ENCODE assay signal across 8 mouse cellular contexts in the genomic region with DNA sequence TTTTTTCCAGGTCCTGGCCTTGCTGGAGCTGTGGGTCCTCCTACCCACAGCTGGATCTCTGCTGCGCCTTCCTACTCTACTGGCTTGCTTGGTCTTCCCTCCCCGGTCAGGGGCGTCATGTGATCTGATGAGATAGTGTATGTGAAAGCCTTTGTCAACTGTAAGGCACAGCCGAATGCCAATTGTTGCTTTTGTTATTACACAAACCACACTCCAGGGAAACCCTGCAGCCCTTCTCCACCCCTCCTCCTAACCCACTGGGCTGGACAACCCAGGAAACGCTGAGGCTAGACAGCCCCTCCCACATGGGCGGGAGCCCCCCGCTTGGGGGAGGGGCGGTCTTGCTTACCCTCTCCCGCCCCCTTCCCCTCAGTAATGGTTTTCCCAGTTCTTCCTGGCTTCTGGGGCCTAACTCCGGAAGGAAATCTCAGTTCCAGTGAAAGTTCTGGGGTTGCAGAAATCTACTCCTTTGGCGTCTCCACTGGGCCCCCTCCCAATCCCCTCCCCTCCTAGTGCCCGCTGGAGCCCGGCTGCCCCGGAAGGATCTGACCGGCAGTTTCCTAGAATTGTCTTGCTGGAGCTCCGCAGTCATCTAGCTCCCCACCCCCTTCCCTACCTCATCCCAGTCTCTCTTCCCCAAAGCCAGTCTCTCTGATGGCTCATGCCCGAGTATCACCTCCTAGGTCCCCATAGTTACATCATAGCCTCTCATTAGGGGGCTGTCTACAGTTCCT. TPM values are rescaled to one million over a fixed set of nuclear protein-coding genes. Genes with fewer than 3 reads are reported as not detected.
DNase-seq lines count a peak whose midpoint lies in the region; ATAC-seq lines count a peak whose summit lies in the region.

No protein-coding gene starts in this region.

- H3K27me3 ChIP-seq in erythroblast, embryonic 14.5 days (ENCODE audit: control insufficient read depth), result peaks cover 5% of the 10 kb centered on the region
- H3K27me3 ChIP-seq in embryonic facial prominence, embryonic 14.5 days (replicated peaks; ENCODE audit: control insufficient read depth, insufficient read depth, low read length), result no peaks in the 10 kb centered on the region
- H3K27me3 ChIP-seq in heart, embryonic 10.5 days (ENCODE audit: insufficient read depth, poor library complexity, severe bottlenecking), result no peaks in the 10 kb centered on the region
- H3K27me3 ChIP-seq in limb, embryonic 13.5 days, result 0 out of 2 replicates have a peak, but pooled peaks cover 2% of the 10 kb centered on the region
- H3K27me3 ChIP-seq in midbrain, embryonic 14.5 days (ENCODE audit: control insufficient read depth, insufficient read depth, low read length), result no peaks in the 10 kb centered on the region
- H3K27me3 ChIP-seq in stomach, embryonic 16.5 days (ENCODE audit: control insufficient read depth, insufficient read depth, low read length), result no peaks in the 10 kb centered on the region

- H3K36me3 ChIP-seq in erythroblast, embryonic 14.5 days (ENCODE audit: control insufficient read depth), result no peaks in the 10 kb centered on the region
- no peaks in the 10 kb centered on the region for H3K36me3 ChIP-seq in embryonic facial prominence, embryonic 14.5 days (ENCODE audit: control insufficient read depth, insufficient read depth, low read length)
- H3K36me3 ChIP-seq in heart, embryonic 10.5 days, result no peaks in the 10 kb centered on the region
- no peaks in the 10 kb centered on the region for H3K36me3 ChIP-seq in limb, embryonic 13.5 days
- no peaks in the 10 kb centered on the region for H3K36me3 ChIP-seq in midbrain, embryonic 14.5 days (ENCODE audit: control insufficient read depth, insufficient read depth, low read length)
- H3K36me3 ChIP-seq in stomach, embryonic 16.5 days (ENCODE audit: control insufficient read depth, insufficient read depth, low read length), result no peaks in the 10 kb centered on the region

- H3K9ac ChIP-seq in embryonic facial prominence, embryonic 14.5 days (ENCODE audit: low read depth, low read length), result peak overlapping the region; percentile 62
- peak overlapping the region; percentile 39 for H3K9ac ChIP-seq in limb, embryonic 13.5 days
- H3K9ac ChIP-seq in midbrain, embryonic 14.5 days (replicated peaks; ENCODE audit: low read length), result peak overlapping the region; percentile 42
- H3K9ac ChIP-seq in stomach, embryonic 16.5 days (ENCODE audit: low read length), result peak overlapping the region; percentile 66

- peak; percentile 97 for DNase-seq in embryonic facial prominence, embryonic 14.5 days (ENCODE audit: low spot score)
- peak; percentile 94 for DNase-seq in heart, embryonic 10.5 days (ENCODE audit: low spot score)
- peak; percentile 92 for DNase-seq in kidney, adult 9 months
- peak; percentile 89 for DNase-seq in midbrain, embryonic 14.5 days

- H3K4me2 ChIP-seq in embryonic facial prominence, embryonic 14.5 days (ENCODE audit: low read depth, low read length), result peak overlapping the region; percentile 57
- H3K4me2 ChIP-seq in limb, embryonic 13.5 days (replicated peaks), result peak overlapping the region; percentile 60
- peak overlapping the region; percentile 59 for H3K4me2 ChIP-seq in midbrain, embryonic 14.5 days (ENCODE audit: low read length)
- H3K4me2 ChIP-seq in stomach, embryonic 16.5 days (ENCODE audit: low read depth, low read length), result peak overlapping the region; percentile 52

- WGBS in embryonic facial prominence, embryonic 14.5 days, result 1% methylated on average over 16 of the region's 17 CpGs
- under 1% methylated on average over 17 of the region's 17 CpGs for WGBS in heart, embryonic 10.5 days
- 1% methylated on average over 17 of the region's 17 CpGs for WGBS in limb, embryonic 13.5 days
- 1% methylated on average over 17 of the region's 17 CpGs for WGBS in midbrain, embryonic 14.5 days
- WGBS in stomach, embryonic 16.5 days, result under 1% methylated on average over 17 of the region's 17 CpGs

- peaks cover 21% of the 10 kb centered on the region for H3K4me1 ChIP-seq in erythroblast, embryonic 14.5 days (ENCODE audit: control insufficient read depth)
- H3K4me1 ChIP-seq in embryonic facial prominence, embryonic 14.5 days (ENCODE audit: control insufficient read depth, insufficient read depth, low read length), result peaks cover 9% of the 10 kb centered on the region; the same call in 1 of the 2 replicates
- H3K4me1 ChIP-seq in heart, embryonic 10.5 days, result peaks cover 33% of the 10 kb centered on the region
- H3K4me1 ChIP-seq in limb, embryonic 13.5 days, result peaks cover 20% of the 10 kb centered on the region
- H3K4me1 ChIP-seq in midbrain, embryonic 14.5 days (ENCODE audit: control insufficient read depth, insufficient read depth, low read length), result peaks cover 19% of the 10 kb centered on the region
- H3K4me1 ChIP-seq in stomach, embryonic 16.5 days (ENCODE audit: control insufficient read depth, insufficient read depth, low read length), result peaks cover 12% of the 10 kb centered on the region

- H3K27ac ChIP-seq in embryonic facial prominence, embryonic 14.5 days (replicated peaks; ENCODE audit: low read depth, low read length), result peak overlapping the region; percentile 90
- H3K27ac ChIP-seq in heart, embryonic 10.5 days, result peak overlapping the region; percentile 93
- peak overlapping the region; percentile 92 for H3K27ac ChIP-seq in limb, embryonic 13.5 days
- peak overlapping the region; percentile 79 for H3K27ac ChIP-seq in midbrain, embryonic 14.5 days (replicated peaks; ENCODE audit: low read depth, low read length)
- H3K27ac ChIP-seq in stomach, embryonic 16.5 days (ENCODE audit: low read length), result peak overlapping the region; percentile 92

- H3K4me3 ChIP-seq in erythroblast, embryonic 14.5 days (replicated peaks), result peak overlapping the region; percentile 22
- H3K4me3 ChIP-seq in embryonic facial prominence, embryonic 14.5 days (ENCODE audit: low read depth, low read length), result peak overlapping the region; percentile 35
- peak overlapping the region; percentile 54 for H3K4me3 ChIP-seq in heart, embryonic 10.5 days
- peak overlapping the region; percentile 36 for H3K4me3 ChIP-seq in limb, embryonic 13.5 days
- peak overlapping the region; percentile 27 for H3K4me3 ChIP-seq in midbrain, embryonic 14.5 days (replicated peaks; ENCODE audit: low read depth, low read length)
- peak overlapping the region; percentile 38 for H3K4me3 ChIP-seq in stomach, embryonic 16.5 days (replicated peaks; ENCODE audit: low read length)

- no peaks in the 10 kb centered on the region for H3K9me3 ChIP-seq in erythroblast, embryonic 14.5 days (ENCODE audit: control insufficient read depth, low read length)
- H3K9me3 ChIP-seq in embryonic facial prominence, embryonic 14.5 days (ENCODE audit: control insufficient read depth, low read length), result no peaks in the 10 kb centered on the region
- H3K9me3 ChIP-seq in heart, embryonic 10.5 days, result no peaks in the 10 kb centered on the region
- H3K9me3 ChIP-seq in limb, embryonic 13.5 days, result no peaks in the 10 kb centered on the region
- no peaks in the 10 kb centered on the region for H3K9me3 ChIP-seq in midbrain, embryonic 14.5 days (ENCODE audit: control insufficient read depth, low read length)
- H3K9me3 ChIP-seq in stomach, embryonic 16.5 days (replicated peaks; ENCODE audit: control insufficient read depth, low read length), result no peaks in the 10 kb centered on the region

- no peak for ATAC-seq in erythroblast, adult 5-6 weeks (replicated peaks; ENCODE audit: low FRiP score, poor library complexity, severe bottlenecking)
- ATAC-seq in embryonic facial prominence, embryonic 14.5 days (ENCODE audit: low read depth), result peak; percentile 95
- ATAC-seq in limb, embryonic 13.5 days (ENCODE audit: low FRiP score, low read depth), result peak; percentile 96
- peak; percentile 92 for ATAC-seq in midbrain, embryonic 14.5 days (ENCODE audit: low FRiP score, low TSS enrichment)
- peak; percentile 94 for ATAC-seq in stomach, embryonic 16.5 days (ENCODE audit: insufficient read depth, low FRiP score)

RNA-seq across cellular contexts. Expression of a gene that starts 13.1 kb away (rescaled TPM):
- polyA plus RNA-seq in erythroblast, embryonic 14.5 days (2012), result 1.7 and 2.2 TPM in 2 replicates
- 6.0 and 6.9 TPM in 2 replicates for total RNA-seq in erythroblast, adult 5-6 weeks (2015; ENCODE audit: low replicate concordance)
- 5.1 and 10.5 TPM in 2 replicates for total RNA-seq in erythroblast, adult 5-6 weeks (2017; ENCODE audit: low replicate concordance)
- 26.0 and 31.8 TPM in 2 replicates for polyA plus RNA-seq in embryonic facial prominence, embryonic 14.5 days (2014; fragmentation: Nextera tagmentation; extraction: Ambion mirVana)
- polyA plus RNA-seq in heart, embryonic 10.5 days (2016; fragmentation: Nextera tagmentation; extraction: Ambion mirVana), result 31.0 and 36.7 TPM in 2 replicates
- 28.5 and 29.4 TPM in 2 replicates for polyA plus RNA-seq in limb, embryonic 13.5 days (2015; fragmentation: Nextera tagmentation; extraction: Ambion mirVana)
- 32.3 and 35.0 TPM in 2 replicates for polyA plus RNA-seq in midbrain, embryonic 14.5 days (2014; fragmentation: Nextera tagmentation; extraction: Ambion mirVana)
- 22.4 and 23.0 TPM in 2 replicates for polyA plus RNA-seq in stomach, embryonic 16.5 days (2015; fragmentation: Nextera tagmentation; extraction: Ambion mirVana)

RNA-seq across cellular contexts. Expression of a gene that starts 19.1 kb away (rescaled TPM):
- polyA plus RNA-seq in erythroblast, embryonic 14.5 days (2012), result 0.04 and 0.05 TPM in 2 replicates
- not detected in 2 replicates for total RNA-seq in erythroblast, adult 5-6 weeks (2015; ENCODE audit: low replicate concordance)
- 0.84 TPM in 1 of 2 replicates, not detected in the other for total RNA-seq in erythroblast, adult 5-6 weeks (2017; ENCODE audit: low replicate concordance)
- 6.7 and 8.2 TPM in 2 replicates for polyA plus RNA-seq in embryonic facial prominence, embryonic 14.5 days (2014; fragmentation: Nextera tagmentation; extraction: Ambion mirVana)
- polyA plus RNA-seq in heart, embryonic 10.5 days (2016; fragmentation: Nextera tagmentation; extraction: Ambion mirVana), result 7.1 and 8.7 TPM in 2 replicates
- polyA plus RNA-seq in limb, embryonic 13.5 days (2015; fragmentation: Nextera tagmentation; extraction: Ambion mirVana), result 4.0 and 4.8 TPM in 2 replicates
- 0.65 and 2.3 TPM in 2 replicates for polyA plus RNA-seq in midbrain, embryonic 14.5 days (2014; fragmentation: Nextera tagmentation; extraction: Ambion mirVana)
- 5.9 and 6.4 TPM in 2 replicates for polyA plus RNA-seq in stomach, embryonic 16.5 days (2015; fragmentation: Nextera tagmentation; extraction: Ambion mirVana)

RNA-seq across cellular contexts. Expression of a gene that starts 29.4 kb away (rescaled TPM):
- 1.1 and 1.6 TPM in 2 replicates for polyA plus RNA-seq in erythroblast, embryonic 14.5 days (2012)
- 25.9 and 29.9 TPM in 2 replicates for total RNA-seq in erythroblast, adult 5-6 weeks (2015; ENCODE audit: low replicate concordance)
- 37.6 and 44.0 TPM in 2 replicates for total RNA-seq in erythroblast, adult 5-6 weeks (2017; ENCODE audit: low replicate concordance)
- 137 and 166 TPM in 2 replicates for polyA plus RNA-seq in embryonic facial prominence, embryonic 14.5 days (2014; fragmentation: Nextera tagmentation; extraction: Ambion mirVana)
- polyA plus RNA-seq in heart, embryonic 10.5 days (2016; fragmentation: Nextera tagmentation; extraction: Ambion mirVana), result 149 and 215 TPM in 2 replicates
- 277 and 284 TPM in 2 replicates for polyA plus RNA-seq in limb, embryonic 13.5 days (2015; fragmentation: Nextera tagmentation; extraction: Ambion mirVana)
- polyA plus RNA-seq in midbrain, embryonic 14.5 days (2014; fragmentation: Nextera tagmentation; extraction: Ambion mirVana), result 271 and 282 TPM in 2 replicates
- polyA plus RNA-seq in stomach, embryonic 16.5 days (2015; fragmentation: Nextera tagmentation; extraction: Ambion mirVana), result 137 and 147 TPM in 2 replicates

RNA-seq across cellular contexts. Expression of a gene that starts 44.3 kb away (rescaled TPM):
- polyA plus RNA-seq in erythroblast, embryonic 14.5 days (2012), result 0.11 and 0.14 TPM in 2 replicates
- total RNA-seq in erythroblast, adult 5-6 weeks (2015; ENCODE audit: low replicate concordance), result 6.3 and 11.5 TPM in 2 replicates
- total RNA-seq in erythroblast, adult 5-6 weeks (2017; ENCODE audit: low replicate concordance), result 10.7 and 13.4 TPM in 2 replicates
- polyA plus RNA-seq in embryonic facial prominence, embryonic 14.5 days (2014; fragmentation: Nextera tagmentation; extraction: Ambion mirVana), result 79.6 and 89.9 TPM in 2 replicates
- 71.7 and 74.4 TPM in 2 replicates for polyA plus RNA-seq in heart, embryonic 10.5 days (2016; fragmentation: Nextera tagmentation; extraction: Ambion mirVana)
- 83.1 and 85.4 TPM in 2 replicates for polyA plus RNA-seq in limb, embryonic 13.5 days (2015; fragmentation: Nextera tagmentation; extraction: Ambion mirVana)
- polyA plus RNA-seq in midbrain, embryonic 14.5 days (2014; fragmentation: Nextera tagmentation; extraction: Ambion mirVana), result 89.7 and 92.8 TPM in 2 replicates
- 77.5 and 79.1 TPM in 2 replicates for polyA plus RNA-seq in stomach, embryonic 16.5 days (2015; fragmentation: Nextera tagmentation; extraction: Ambion mirVana)

RNA-seq across cellular contexts. Expression of a gene that starts 56.8 kb away (rescaled TPM):
- polyA plus RNA-seq in erythroblast, embryonic 14.5 days (2012), result 0.08 and 0.18 TPM in 2 replicates
- total RNA-seq in erythroblast, adult 5-6 weeks (2015; ENCODE audit: low replicate concordance), result not detected in 2 replicates
- 0.68 TPM in 1 of 2 replicates, not detected in the other for total RNA-seq in erythroblast, adult 5-6 weeks (2017; ENCODE audit: low replicate concordance)
- polyA plus RNA-seq in embryonic facial prominence, embryonic 14.5 days (2014; fragmentation: Nextera tagmentation; extraction: Ambion mirVana), result 24.3 and 26.2 TPM in 2 replicates
- 12.6 and 19.9 TPM in 2 replicates for polyA plus RNA-seq in heart, embryonic 10.5 days (2016; fragmentation: Nextera tagmentation; extraction: Ambion mirVana)
- polyA plus RNA-seq in limb, embryonic 13.5 days (2015; fragmentation: Nextera tagmentation; extraction: Ambion mirVana), result 38.7 and 38.8 TPM in 2 replicates
- polyA plus RNA-seq in midbrain, embryonic 14.5 days (2014; fragmentation: Nextera tagmentation; extraction: Ambion mirVana), result 23.6 and 25.0 TPM in 2 replicates
- 10.1 TPM in 2 replicates for polyA plus RNA-seq in stomach, embryonic 16.5 days (2015; fragmentation: Nextera tagmentation; extraction: Ambion mirVana)

Comparison
In these comparisons a context has a peak if more than half of its experiments do, and no peak if none do; other contexts are left out.
1. RNA of a gene that starts 29.4 kb away (polyA plus RNA-seq): 277 to 284 TPM in limb, embryonic 13.5 days, 271 to 282 TPM in midbrain, embryonic 14.5 days, 149 to 215 TPM in heart, embryonic 10.5 days, 137 to 147 TPM in stomach, embryonic 16.5 days and 137 to 166 TPM in embryonic facial prominence, embryonic 14.5 days; 1.1 to 1.6 TPM in erythroblast, embryonic 14.5 days; every median in the first group is over 10 times any median in the second.
2. Peak in every context shown above with its lines, with median percentiles within 50 percentile points of each other: H3K4me3 ChIP-seq, DNase-seq, H3K27ac ChIP-seq, H3K4me2 ChIP-seq and H3K9ac ChIP-seq.